Mouse (Mus musculus): ENCODE results near the gene H2afb3. TPM values are rescaled to one million over a fixed set of nuclear protein-coding genes. Genes with fewer than 3 reads are reported as not detected.

Gene H2afb3
- polyA plus RNA-seq (2015; fragmentation: Nextera tagmentation; extraction: Ambion mirVana) = not detected in 2 replicates

DNA sequence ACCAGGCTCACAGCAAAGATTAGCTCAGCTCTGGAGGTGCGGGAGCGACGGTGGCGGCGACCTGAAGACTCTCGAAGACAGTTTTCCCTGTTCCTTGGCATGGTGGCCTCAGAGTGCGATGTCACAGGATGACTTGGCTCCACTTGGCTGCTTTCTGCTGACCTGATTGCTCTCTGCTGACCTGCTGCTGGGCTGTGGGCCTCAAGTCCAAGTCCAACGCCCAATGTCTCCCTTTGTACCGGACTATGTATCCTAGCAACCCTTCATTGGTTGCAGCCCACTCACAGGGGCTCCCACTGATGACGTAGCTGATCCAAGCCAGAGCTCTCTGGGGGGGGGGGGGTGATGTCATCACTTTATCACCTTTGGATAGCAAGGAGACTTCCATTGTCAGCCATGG, at the start of gene H2afb3:
TSS of gene H2afb3 (minus strand) at position 101 of the 400 bp plus-strand sequence.

DNA sequence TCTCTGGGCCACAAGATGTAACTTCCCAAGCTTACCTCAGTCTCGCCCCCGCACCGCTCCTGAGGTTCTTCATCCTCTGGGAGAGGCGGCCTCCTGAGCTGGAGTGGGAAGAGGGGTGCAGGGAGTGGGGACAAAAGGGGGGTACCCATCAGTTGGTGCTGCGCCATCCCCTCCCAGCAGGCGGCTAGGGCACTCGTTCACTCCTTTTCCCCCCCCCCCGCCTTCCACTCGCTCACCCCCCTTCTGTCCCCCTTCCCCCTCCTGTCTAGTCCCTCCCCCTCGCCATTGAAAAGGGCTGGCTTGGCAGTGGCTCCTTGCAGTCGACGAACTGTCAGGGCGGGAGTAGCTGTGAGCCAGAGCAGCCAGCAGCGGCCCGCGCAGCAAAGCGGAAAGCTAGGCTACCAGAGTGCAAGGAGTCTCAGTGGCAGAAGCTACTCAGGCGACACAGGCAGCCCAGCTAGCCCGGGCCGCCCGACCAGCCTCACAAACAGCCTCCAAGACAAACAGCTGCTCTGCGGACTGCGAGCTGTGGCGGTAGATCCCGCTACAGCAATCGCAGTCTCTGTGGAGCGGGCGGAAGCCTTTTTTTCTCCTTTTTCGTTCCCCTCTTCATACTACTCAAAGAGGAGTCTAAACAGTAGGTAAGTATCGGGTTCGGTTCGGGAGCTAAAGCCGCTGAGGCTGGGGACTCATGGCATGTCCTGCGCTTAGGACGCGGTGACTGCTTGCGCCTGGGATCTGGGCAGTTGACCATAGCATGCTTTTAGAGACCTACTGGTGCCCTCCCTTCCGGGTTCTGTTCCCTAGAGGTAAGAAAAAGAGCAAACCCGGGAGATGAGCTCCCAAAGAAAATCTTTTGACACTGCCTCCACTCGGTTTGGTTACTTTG, 22.6 kb downstream of the H2afb3 start, which contains the start of gene Pcdh11x:
TSS of gene Pcdh11x (plus strand) at position 249 of the 889 bp plus-strand sequence.

Other genes starting within 250 kb of the H2afb3 start
- 3.4 and 3.6 TPM in 2 replicates for gene Pcdh11x, start 22.8 kb downstream of the H2afb3 start, polyA plus RNA-seq (2015; fragmentation: Nextera tagmentation; extraction: Ambion mirVana)

Data from urinary bladder, postnatal 0 days (tissue).